Mouse (Mus musculus): ENCODE measurements at regions not wholly inside any gene's neighbourhood (a gene's known extent, or its start where the extent isn't known, plus 50 kb on each side); places are given as distances from the start of the nearest gene placed in this dataset.

DNA sequence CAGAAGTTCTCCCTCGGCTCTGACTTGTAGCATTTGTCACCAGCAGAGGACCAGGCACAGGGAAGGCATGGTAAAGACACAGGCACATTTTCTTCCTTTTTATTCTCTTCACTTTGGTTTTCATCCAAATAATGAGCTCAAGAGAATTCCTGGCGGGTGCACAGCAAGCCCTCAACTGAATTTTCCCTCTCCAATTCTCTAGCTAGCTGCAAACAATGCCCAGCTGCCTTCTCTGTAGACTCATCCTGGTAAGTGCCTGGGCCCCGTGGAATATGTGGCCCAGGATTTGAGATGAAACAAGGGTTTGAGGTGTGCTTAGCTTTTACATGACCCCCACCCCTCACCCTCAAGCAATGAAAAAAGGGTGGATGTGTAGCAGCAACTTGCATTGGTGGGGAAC, 90.4 kb downstream of the Otol1 start:
- no peak for DNase-seq (ENCODE audit: low read depth, low spot score)
- no peaks in the 10 kb centered on the region for H3K36me3 ChIP-seq (ENCODE audit: control insufficient read depth, insufficient read depth, low read length, poor library complexity, severe bottlenecking)
- no peaks in the 10 kb centered on the region for H3K27me3 ChIP-seq (ENCODE audit: control insufficient read depth, insufficient read depth, low read length, poor library complexity, severe bottlenecking)

DNA sequence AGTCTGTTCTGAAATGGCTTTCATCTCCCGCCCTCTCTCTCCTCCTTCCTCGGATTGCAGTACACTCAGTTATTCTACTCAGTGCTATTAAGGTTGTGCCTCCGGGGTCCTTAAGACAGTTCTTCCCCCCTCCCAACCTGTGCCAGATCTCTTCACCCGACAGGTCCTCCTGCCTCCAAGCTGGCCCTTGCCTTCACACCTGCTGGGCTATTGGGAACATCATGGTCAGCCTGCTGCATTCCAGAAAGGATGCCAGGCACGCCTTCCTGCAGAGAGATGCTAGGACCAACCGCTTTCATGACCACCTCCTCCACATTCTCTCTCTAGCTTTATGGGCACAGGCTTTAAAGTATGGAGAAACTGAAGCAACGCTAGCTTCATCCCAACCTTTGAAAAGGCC, 94.7 kb downstream of the Otol1 start:
- no peak for DNase-seq (ENCODE audit: low read depth, low spot score)
- no peaks in the 10 kb centered on the region for H3K36me3 ChIP-seq (ENCODE audit: control insufficient read depth, insufficient read depth, low read length, poor library complexity, severe bottlenecking)
- H3K27me3 ChIP-seq (ENCODE audit: control insufficient read depth, insufficient read depth, low read length, poor library complexity, severe bottlenecking): no peaks in the 10 kb centered on the region

DNA sequence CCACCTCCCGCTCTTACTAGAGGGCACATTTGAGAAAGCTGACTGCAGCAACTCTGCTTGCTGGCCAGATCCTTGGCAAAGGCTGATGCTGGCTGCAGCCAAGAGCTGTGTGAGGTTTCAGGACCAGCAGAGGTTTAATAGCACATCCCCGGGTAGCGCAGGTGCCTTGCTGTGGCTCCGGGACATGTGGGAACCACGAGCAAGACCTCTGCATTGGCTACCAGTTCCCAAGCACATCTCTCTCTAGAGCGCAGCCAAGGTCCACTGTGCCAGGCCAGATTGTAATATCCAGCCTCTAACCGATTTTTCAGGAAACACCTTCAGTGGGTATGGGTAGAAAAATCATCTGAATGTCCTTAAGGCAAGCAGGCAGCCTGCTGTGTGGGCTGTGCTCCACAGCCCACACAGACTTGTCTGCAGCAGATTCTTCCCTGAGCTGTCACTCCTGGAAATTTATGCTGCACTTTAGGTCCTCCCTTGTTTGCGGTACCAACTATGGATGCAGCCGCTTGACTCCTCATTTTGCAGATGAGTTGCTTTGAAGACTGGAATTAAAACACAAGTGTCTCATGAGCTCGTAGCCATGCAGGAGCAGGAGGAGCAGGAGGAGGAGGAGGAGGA, 95.3 kb downstream of the Otol1 start:
- no peak for DNase-seq (ENCODE audit: low read depth, low spot score)
- no peaks in the 10 kb centered on the region for H3K36me3 ChIP-seq (ENCODE audit: control insufficient read depth, insufficient read depth, low read length, poor library complexity, severe bottlenecking)
- H3K27me3 ChIP-seq (ENCODE audit: control insufficient read depth, insufficient read depth, low read length, poor library complexity, severe bottlenecking): no peaks in the 10 kb centered on the region

DNA sequence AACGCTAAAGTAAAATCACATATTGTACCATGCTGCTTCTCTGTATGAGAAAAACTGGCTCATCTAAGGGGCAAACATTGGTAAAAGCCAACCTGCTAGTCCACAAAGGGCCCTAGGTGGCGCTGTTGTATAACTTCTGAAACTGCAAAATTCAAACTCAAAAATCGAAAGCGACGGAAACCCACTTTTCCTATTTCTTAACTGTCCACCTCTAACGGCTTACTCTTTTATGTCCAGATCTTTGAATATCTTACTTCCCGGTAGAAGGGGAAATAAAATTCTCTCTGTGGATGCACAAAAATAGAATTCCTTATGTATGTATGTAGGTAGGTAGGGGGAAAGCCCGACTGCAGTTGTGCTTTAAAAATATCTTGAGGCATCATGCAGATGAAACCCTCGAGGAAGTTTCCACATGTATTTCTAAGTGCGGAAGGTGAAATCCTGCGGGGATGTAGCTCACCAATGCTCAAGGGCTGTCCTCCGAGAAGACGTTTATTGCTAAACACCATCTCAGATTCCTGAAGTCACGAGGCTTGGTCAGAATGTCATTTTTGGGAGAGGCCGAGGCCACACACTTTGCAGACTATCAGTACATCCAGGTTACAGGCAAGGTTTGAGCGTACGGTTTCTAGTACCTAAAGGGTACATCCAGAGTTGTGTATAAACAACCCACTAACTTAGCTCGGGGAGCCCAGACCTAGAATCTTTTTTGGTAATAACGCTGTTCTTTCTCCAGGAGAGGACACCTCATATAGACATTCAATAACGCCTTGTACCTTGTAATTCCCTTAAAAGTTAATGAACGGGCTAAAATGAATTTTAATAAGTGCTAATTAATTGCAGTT, 96.8 kb downstream of the Otol1 start:
- DNase-seq (ENCODE audit: low read depth, low spot score): peak; percentile 54
- H3K27me3 ChIP-seq (ENCODE audit: control insufficient read depth, insufficient read depth, low read length, poor library complexity, severe bottlenecking): no peaks in the 10 kb centered on the region
- no peaks in the 10 kb centered on the region for H3K36me3 ChIP-seq (ENCODE audit: control insufficient read depth, insufficient read depth, low read length, poor library complexity, severe bottlenecking)

DNA sequence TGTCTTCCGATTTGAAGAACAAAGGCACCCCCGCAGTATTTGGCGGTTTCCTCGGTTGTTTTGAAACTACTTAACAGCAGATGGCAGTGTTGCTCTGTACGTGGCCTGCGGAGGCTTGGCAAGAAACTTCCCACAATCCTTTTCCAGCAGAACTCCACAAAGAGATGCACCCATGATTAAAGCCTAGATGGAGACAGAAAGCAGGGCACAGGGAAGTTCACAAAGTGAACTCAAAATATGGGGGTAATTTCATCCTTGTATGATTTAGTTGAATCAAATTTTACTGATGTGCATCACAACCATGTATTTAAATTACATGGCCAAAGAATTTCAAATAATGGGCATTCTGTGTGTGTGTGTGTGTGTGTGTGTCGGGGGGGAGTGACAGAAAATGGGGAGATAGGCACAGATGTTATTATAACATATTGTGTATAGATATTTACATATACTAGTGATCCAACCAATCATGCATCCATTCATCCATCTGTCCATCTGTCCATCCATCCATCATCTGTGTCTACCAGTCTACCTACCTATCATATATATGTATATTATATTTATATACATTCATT, 97.5 kb downstream of the Otol1 start:
- H3K27me3 ChIP-seq (ENCODE audit: control insufficient read depth, insufficient read depth, low read length, poor library complexity, severe bottlenecking): no peaks in the 10 kb centered on the region
- DNase-seq (ENCODE audit: low read depth, low spot score): peak; percentile 13
- H3K36me3 ChIP-seq (ENCODE audit: control insufficient read depth, insufficient read depth, low read length, poor library complexity, severe bottlenecking): no peaks in the 10 kb centered on the region

DNA sequence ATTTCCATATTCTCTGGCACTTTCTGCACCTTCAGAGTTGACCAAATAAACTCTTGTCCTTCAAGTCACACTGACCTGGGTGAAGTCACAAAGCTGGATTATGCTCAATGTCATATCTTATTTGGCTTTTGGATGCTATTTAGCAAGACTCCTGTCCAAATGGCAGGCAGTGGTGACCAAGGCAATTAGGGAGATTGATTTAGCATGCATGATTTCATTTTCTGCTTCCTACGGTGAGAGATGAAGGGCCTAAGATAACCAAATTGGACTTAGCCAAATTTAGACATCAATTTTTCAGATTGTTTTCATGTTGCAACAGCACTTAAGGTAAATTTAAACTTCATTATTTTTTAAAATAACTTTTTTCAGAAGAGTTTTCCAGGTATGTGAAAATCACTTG, 98.1 kb downstream of the Otol1 start:
- DNase-seq (ENCODE audit: low read depth, low spot score): no peak
- Histone ChIP-seq H3K36me3 (ENCODE audit: control insufficient read depth, insufficient read depth, low read length, poor library complexity, severe bottlenecking) (no peaks in the 10 kb centered on the region), H3K27me3 (ENCODE audit: control insufficient read depth, insufficient read depth, low read length, poor library complexity, severe bottlenecking) (no peaks in the 10 kb centered on the region)

DNA sequence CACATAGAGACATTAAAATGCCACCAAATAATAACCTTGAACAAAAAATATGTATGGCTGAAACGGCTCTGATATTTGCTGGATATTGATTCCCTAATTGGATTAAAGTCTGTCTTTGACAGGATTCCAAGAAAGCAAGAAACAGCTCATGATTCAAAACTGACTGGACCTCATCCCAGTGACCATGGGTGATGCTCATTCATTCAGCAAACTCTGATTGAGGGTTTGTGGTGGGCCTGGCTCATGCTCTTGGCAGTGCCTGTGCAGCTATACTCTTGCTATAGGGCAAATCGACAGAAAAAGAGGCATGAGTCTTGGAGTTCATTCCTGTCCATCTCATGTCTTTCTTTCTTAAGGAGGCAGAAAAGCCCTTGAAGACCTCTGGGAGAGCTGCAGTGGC, 98.7 kb downstream of the Otol1 start:
- DNase-seq (ENCODE audit: low read depth, low spot score): no peak
- Histone ChIP-seq H3K36me3 (ENCODE audit: control insufficient read depth, insufficient read depth, low read length, poor library complexity, severe bottlenecking) (no peaks in the 10 kb centered on the region), H3K27me3 (ENCODE audit: control insufficient read depth, insufficient read depth, low read length, poor library complexity, severe bottlenecking) (no peaks in the 10 kb centered on the region)

DNA sequence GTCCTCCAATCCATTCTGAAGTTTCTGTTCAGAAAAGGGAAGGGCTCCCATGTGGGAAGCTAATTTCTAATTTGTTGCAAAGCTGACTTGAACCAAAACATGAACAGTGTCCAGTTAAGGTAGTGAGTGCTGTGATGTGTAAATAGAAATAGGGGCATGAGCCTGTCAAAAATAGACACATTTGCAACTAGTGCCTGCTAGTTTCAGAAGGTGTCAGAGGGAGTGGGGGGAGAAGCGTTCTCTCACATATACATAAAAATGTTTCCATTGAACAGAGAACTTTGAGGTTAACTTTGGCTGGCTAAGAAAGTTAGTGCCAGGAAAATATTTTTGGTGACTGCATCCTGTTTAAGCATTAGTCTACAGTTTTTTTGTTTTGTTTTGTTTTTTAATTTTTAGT, 118.8 kb downstream of the Otol1 start:
- no peaks in the 10 kb centered on the region for H3K36me3 ChIP-seq (ENCODE audit: control insufficient read depth, insufficient read depth, low read length, poor library complexity, severe bottlenecking)
- H3K27me3 ChIP-seq (ENCODE audit: control insufficient read depth, insufficient read depth, low read length, poor library complexity, severe bottlenecking): no peaks in the 10 kb centered on the region
- DNase-seq (ENCODE audit: low read depth, low spot score): no peak

DNA sequence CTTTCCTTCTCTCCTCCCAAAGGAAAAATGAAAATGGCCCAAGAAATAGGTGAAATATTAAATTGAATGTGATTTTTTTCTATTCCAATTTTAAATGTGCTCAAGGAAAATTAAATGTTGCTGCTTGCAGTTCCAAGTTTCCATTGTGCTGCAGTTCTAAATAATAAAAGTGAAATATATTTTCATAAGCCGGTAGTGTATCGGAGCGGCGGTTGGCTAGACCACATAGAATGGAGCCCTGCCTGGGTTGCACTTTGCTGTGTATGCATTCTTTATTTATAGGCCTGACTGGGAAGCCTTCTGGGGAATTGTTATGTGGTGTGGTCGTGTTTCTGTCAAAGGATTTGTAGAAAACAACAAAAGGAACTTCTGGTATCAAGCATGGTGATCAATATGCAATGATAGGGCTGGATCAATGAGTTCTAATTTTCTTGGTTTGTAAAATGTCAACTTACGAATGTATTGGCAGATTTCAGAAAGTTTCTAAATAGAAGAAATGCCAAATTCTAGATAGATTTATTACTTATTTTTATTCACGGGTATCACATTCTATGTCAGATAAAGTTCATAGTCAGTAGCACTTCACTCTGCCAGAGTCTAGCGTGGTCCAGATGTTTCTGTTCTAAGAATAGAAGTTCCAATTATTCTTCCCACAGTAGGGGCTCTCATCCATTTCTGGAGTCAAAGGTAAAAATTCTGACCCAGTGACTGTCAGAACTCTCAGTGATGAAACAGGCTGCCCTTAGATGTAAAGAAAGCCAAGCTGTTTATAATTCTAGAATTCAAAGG, 123.0 kb downstream of the Otol1 start:
- H3K36me3 ChIP-seq (ENCODE audit: control insufficient read depth, insufficient read depth, low read length, poor library complexity, severe bottlenecking): no peaks in the 10 kb centered on the region
- DNase-seq (ENCODE audit: low read depth, low spot score): no peak

DNA sequence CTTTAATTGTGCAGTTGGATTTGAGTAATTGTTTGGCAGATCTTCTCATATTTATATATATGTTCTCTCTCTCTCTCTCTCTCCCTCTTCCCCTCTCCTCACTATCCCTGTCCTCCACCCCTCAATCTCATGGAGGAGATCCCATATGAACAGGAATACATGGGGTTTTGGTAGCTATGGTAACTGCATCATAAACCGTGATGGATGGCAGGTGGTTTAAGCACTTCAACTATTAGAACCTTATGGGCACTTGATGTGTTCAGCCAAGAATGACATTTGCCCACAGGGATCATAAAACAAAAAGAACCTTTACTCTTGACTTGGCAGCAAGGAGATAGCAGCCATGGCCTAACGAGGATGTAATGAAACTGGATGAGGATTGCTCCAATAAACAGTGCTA, 127.5 kb downstream of the Otol1 start:
- DNase-seq (ENCODE audit: low read depth, low spot score): no peak
- no peaks in the 10 kb centered on the region for H3K36me3 ChIP-seq (ENCODE audit: control insufficient read depth, insufficient read depth, low read length, poor library complexity, severe bottlenecking)

More for the DNA sequence above, 123.0 kb downstream of the Otol1 start:
- no peaks in the 10 kb centered on the region for H3K27me3 ChIP-seq (ENCODE audit: control insufficient read depth, insufficient read depth, low read length, poor library complexity, severe bottlenecking)

DNA sequence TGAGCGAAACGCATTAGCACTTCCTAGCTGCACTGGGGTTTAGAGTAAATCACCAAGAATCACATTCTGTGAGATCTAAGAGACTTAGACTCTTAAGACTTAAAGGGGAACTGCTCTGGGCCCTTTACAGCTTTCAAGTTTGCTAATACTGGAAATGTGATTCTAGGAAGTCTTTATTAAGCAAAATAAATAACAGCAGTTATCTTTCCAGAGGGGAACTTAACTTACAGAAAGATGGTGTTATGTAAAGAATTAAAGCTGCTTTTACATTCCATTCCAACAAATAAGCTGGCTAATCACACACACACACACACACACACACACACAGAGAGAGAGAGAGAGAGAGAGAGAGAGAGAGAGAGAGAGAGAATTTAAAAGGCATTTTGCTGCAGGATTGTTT, 131.1 kb downstream of the Otol1 start:
- DNase-seq (ENCODE audit: low read depth, low spot score): no peak
- no peaks in the 10 kb centered on the region for H3K36me3 ChIP-seq (ENCODE audit: control insufficient read depth, insufficient read depth, low read length, poor library complexity, severe bottlenecking)
- H3K27me3 ChIP-seq (ENCODE audit: control insufficient read depth, insufficient read depth, low read length, poor library complexity, severe bottlenecking): no peaks in the 10 kb centered on the region

More for the DNA sequence above, 127.5 kb downstream of the Otol1 start:
- H3K27me3 ChIP-seq (ENCODE audit: control insufficient read depth, insufficient read depth, low read length, poor library complexity, severe bottlenecking): no peaks in the 10 kb centered on the region

DNA sequence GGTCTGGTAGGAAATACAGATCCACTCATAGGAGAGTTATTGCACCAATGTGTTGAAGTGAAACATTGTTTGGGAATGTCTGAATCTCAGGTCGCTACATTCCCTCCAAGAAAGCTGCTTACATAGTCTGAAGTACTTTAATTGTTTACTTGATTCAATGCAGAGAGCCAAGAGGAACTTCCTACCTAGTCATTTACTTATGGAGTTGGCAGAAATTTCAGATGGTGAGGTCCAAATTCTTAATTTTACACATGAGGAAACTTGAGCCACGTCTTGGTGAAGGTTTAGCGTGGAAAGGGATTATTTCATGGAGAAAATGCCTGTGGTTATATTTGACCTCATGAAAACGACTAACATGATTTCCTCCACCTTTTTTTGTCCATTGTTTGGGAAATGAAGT, 131.5 kb downstream of the Otol1 start:
- Histone ChIP-seq H3K36me3 (ENCODE audit: control insufficient read depth, insufficient read depth, low read length, poor library complexity, severe bottlenecking) (no peaks in the 10 kb centered on the region), H3K27me3 (ENCODE audit: control insufficient read depth, insufficient read depth, low read length, poor library complexity, severe bottlenecking) (no peaks in the 10 kb centered on the region)
- DNase-seq (ENCODE audit: low read depth, low spot score): no peak

DNA sequence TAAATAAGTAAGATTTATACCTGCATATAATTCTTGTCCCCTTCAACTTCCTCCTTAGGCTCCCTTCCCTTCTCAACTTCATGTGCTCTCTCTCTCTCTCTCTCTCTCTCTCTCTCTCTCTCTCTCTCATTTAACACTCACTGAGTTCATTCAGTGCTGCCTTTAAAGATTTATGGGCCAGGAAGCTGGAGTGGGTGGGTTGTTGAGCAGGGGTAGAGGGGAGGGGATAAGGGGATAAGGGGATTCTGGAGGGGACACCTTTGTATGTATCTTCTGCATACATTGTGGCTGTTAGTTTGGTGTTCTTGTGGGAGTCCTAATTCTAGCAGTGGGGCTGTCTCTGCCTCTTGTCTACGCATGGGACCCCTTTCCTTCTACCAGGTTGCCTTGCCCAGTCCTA, 138.3 kb downstream of the Otol1 start:
- DNase-seq (ENCODE audit: low read depth, low spot score): no peak
- Histone ChIP-seq H3K27me3 (ENCODE audit: control insufficient read depth, insufficient read depth, low read length, poor library complexity, severe bottlenecking) (no peaks in the 10 kb centered on the region), H3K36me3 (ENCODE audit: control insufficient read depth, insufficient read depth, low read length, poor library complexity, severe bottlenecking) (no peaks in the 10 kb centered on the region)

DNA sequence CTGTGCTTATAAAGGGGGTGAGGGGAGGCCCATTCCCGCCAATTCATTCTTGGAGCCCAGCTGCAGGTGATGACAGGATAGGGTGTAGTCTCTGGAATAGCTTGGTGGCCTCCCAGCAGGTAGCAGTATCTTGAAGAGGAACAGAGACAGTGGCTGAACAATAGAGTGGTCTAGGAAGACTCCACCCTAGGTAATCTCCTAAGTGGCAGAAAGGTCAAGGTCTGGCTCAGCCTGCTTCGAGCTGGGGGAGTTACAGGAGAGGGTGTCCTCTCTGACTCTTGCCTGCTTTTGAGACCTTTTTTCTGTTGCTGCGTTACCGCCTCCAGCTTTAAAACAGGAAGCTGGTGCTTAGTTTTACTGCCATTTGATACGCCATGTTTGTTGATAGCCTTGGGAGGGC, 143.7 kb downstream of the Otol1 start:
- Histone ChIP-seq H3K27me3 (ENCODE audit: control insufficient read depth, insufficient read depth, low read length, poor library complexity, severe bottlenecking) (no peaks in the 10 kb centered on the region), H3K36me3 (ENCODE audit: control insufficient read depth, insufficient read depth, low read length, poor library complexity, severe bottlenecking) (no peaks in the 10 kb centered on the region)
- DNase-seq (ENCODE audit: low read depth, low spot score): no peak

DNA sequence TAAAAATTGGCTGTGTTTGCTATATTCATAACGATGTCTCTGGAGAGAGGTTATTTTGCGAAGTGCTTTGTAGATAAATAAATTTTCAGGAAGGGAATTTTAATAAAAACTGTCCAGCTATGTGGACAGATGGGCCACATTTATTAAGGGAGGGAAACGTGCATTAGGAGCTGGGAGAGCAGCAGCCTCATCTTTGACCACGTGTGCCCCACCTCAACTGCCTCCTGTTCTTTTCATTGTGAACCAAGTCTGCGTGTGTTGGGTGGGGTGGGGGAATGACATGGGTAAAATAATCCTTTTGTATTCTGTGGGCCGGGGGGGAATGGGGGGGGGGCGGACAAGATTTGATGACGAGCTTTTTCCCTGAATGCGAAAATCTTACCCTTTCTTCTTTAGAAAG, 152.6 kb downstream of the Otol1 start:
- no peak for DNase-seq (ENCODE audit: low read depth, low spot score)
- Histone ChIP-seq H3K36me3 (ENCODE audit: control insufficient read depth, insufficient read depth, low read length, poor library complexity, severe bottlenecking) (no peaks in the 10 kb centered on the region), H3K27me3 (ENCODE audit: control insufficient read depth, insufficient read depth, low read length, poor library complexity, severe bottlenecking) (no peaks in the 10 kb centered on the region)
